Mouse (Mus musculus) ES-E14 (cell line): Measurements from ENCODE around the gene H2-Ob. TPM values are rescaled to one million over a fixed set of nuclear protein-coding genes. Genes with fewer than 3 reads are reported as not detected.
A peak's percentile ranks its signal among the peaks of the same experiment; 100 is the strongest.

Experiments
- DNase-seq: peaks from one replicate; pipeline ENCODE4 v3.0.0-alpha.2; 2013; ENCODE audit warnings: low read depth, low spot score
- H3K27ac ChIP-seq: 2 replicates; pipeline ENCODE4 v1.5.1; 2012; ENCODE audit warnings: low read depth, mild to moderate bottlenecking, low read length, moderate library complexity, mixed read lengths; ENCODE audit not compliant: poor library complexity, insufficient read depth, severe bottlenecking
- H3K36me3 ChIP-seq: 2 replicates; pipeline ENCODE4 v1.6.1; 2012; ENCODE audit warnings: mild to moderate bottlenecking, low read length, moderate library complexity, mixed read lengths; ENCODE audit not compliant: control insufficient read depth, poor library complexity, insufficient read depth, severe bottlenecking
- H3K4me1 ChIP-seq, 2 experiments: fragments of 150-350 bp in 1 of 2; sonication (generic) in 1 of 2; 2 replicates each; pipeline ENCODE4 v1.6.1; 2012; ENCODE audit warnings: low read length in 2 of 2, mild to moderate bottlenecking in 1 of 2, mixed read lengths in 1 of 2; ENCODE audit not compliant: control insufficient read depth in 2 of 2, insufficient read depth in 2 of 2, poor library complexity in 1 of 2
- H3K4me3 ChIP-seq, 2 experiments: fragments of 150-350 bp in 1 of 2; sonication (generic) in 1 of 2; 2 replicates each; pipeline ENCODE4 v1.5.1; 2012; ENCODE audit warnings: low read length in 2 of 2, low read depth in 1 of 2, mild to moderate bottlenecking in 1 of 2, mixed read lengths in 1 of 2; ENCODE audit not compliant: insufficient read depth in 1 of 2, poor library complexity in 1 of 2, severe bottlenecking in 1 of 2
- H3K9ac ChIP-seq: 2 replicates; pipeline ENCODE4 v1.6.1; 2012; ENCODE audit warnings: low read depth, mild to moderate bottlenecking, low read length, mixed read lengths; ENCODE audit not compliant: poor library complexity, insufficient read depth, severe bottlenecking
- H3K9me3 ChIP-seq: fragments of 150-350 bp; sonication (generic); 2 replicates; pipeline ENCODE4 v1.6.1; 2012; ENCODE audit warnings: low read depth, mild to moderate bottlenecking, low read length; ENCODE audit not compliant: control insufficient read depth, insufficient read depth
- CHD2 ChIP-seq: IDR thresholded peaks from 2 replicates; pipeline ENCODE4 v1.6.1; 2014; ENCODE audit warnings: mild to moderate bottlenecking, low read depth, low read length, inconsistent platforms
- HCFC1 ChIP-seq: IDR thresholded peaks from 2 replicates; pipeline ENCODE4 v1.6.1; 2012; ENCODE audit warnings: low read length, inconsistent platforms, borderline replicate concordance; ENCODE audit not compliant: insufficient read depth
- MAFK ChIP-seq: IDR thresholded peaks from 2 replicates; pipeline ENCODE4 v1.6.1; 2014; ENCODE audit warnings: mild to moderate bottlenecking, low read depth, low read length, inconsistent platforms; ENCODE audit not compliant: insufficient read depth
- ZC3H11A ChIP-seq: IDR thresholded peaks from 2 replicates; pipeline ENCODE4 v1.6.1; 2012; ENCODE audit warnings: low read depth, mild to moderate bottlenecking, inconsistent platforms, low read length, borderline replicate concordance
- ZNF384 ChIP-seq: IDR thresholded peaks from 2 replicates; pipeline ENCODE4 v1.6.1; 2012; ENCODE audit warnings: low read depth, low read length, inconsistent platforms
- in situ Hi-C, 2 experiments: fragments of 600-800 bp; cut with MboI; formaldehyde crosslinking; loops; one replicate each; pipeline ENCODE4 v1.15.1; 2025; ENCODE audit warnings: low sequenced_read_pairs in 2 of 2, inconsistent platforms in 1 of 2; ENCODE audit not compliant: unreplicated experiment in 2 of 2
- total RNA-seq: library from RNA; depleted of rRNA; stranded (reverse); fragments of 300-350 nt; gene quantifications from 2 replicates; pipeline ENCODE4 v1.2.3, GENCODE M21; 2012

H2-Ob gene
- total RNA-seq, 1 experiment: not detected

DNA sequence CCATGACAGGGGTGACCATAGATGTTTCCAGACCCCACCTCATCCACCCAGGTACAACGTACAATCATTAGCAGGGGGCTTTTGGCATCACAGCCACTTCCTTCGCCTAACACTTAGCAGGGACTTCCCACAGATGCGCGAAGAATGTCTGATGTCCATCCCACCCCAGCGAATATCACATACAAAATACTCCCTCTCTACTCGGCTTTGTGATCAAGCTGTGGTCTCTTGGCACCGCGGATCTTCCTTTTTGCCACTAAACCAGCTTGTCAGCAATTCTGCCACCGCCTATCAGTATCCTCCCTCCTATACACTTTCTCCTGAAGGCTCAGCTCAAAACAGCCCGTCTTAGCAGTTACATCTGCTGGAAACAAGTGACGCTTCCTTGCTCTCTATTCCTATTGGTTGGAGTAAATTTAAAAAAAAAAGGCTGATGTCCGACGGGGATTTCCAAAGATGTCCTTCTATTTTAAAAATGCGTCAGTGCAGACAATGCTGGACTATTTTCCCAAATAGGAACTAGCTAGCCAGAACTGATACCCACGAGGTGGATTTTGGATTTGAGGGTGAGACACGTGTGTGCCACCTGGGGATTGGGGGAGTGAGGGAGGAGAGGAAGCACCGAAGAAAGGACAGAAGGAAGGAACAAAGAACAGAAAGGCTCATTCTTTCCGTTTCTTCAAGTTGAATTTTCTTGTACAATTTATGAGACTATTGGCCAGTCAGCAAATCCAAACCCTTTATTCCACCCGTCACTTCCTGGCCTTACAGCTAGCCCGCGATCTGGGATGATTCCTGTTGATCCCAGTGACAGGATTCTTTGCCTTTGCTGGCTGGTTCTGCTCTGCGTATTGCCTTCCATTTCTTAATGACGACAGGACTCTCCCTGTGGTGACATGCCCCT lies 57.4 kb downstream of the H2-Ob start:
- in situ Hi-C loops: no loop called here
- Histone ChIP-seq H3K9me3 (no peaks in the 10 kb centered on the region), H3K4me3 (peak overlapping the region in 1 of 2 experiments; percentile 58; a peak in 2 of 4 replicates), H3K4me1 (peaks cover 0 to 3% of the 10 kb centered on the region in 2 experiments; a peak in 1 of 4 replicates), H3K9ac (no peak overlapping the region), H3K27ac (no peak overlapping the region), H3K36me3 (no peaks in the 10 kb centered on the region)
- peak; percentile 53 for DNase-seq
- TF ChIP-seq CHD2 (peak; percentile 97), ZNF384 (peak; percentile 94), ZC3H11A (no peak)

GRCm38 (mm10) chr17:34299356-34299755 lies 60.7 kb downstream of the H2-Ob start:
- H3K36me3 ChIP-seq: no peaks in the 10 kb centered on the region
- no peak overlapping the region for H3K4me3 ChIP-seq
- DNase-seq: no peak
- H3K4me1 ChIP-seq: peaks cover 0 to 3% of the 10 kb centered on the region in 2 experiments; a peak in 1 of 4 replicates
- H3K27ac ChIP-seq: no peak overlapping the region
- in situ Hi-C loops: no loop called here
- no peaks in the 10 kb centered on the region for H3K9me3 ChIP-seq
- H3K9ac ChIP-seq: no peak overlapping the region
- TF ChIP-seq CHD2: no peak
- TF ChIP-seq ZNF384: no peak
- TF ChIP-seq ZC3H11A: no peak
- no peak for TF ChIP-seq HCFC1
- TF ChIP-seq MAFK: no peak

DNA sequence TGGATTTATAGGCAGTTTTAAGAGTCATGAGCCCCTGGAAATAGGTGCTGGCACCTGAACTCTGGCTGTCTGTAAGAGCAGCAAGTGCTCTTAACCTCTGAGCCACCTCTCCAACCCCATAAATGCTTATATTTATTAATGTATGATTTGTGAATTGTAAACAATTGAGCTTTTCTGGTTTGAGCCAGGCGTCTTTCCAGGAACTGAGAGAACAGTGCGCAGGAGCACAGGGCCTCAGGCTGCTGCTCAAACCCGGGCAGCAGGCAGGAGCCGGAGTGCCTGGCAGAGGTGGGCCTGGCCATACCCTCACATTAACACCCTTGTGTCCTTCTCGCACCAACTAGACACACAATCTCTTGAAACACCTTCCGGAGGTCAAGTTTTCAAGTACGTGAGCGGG lies 61.4 kb downstream of the H2-Ob start:
- in situ Hi-C loops: no loop called here
- H3K4me1 ChIP-seq: peaks cover 0 to 3% of the 10 kb centered on the region in 2 experiments; a peak in 1 of 4 replicates
- no peaks in the 10 kb centered on the region for H3K36me3 ChIP-seq
- no peak overlapping the region for H3K9ac ChIP-seq
- TF ChIP-seq ZNF384: no peak
- TF ChIP-seq ZC3H11A: no peak
- TF ChIP-seq CHD2: no peak
- no peak for TF ChIP-seq MAFK
- no peak for TF ChIP-seq HCFC1
- H3K4me3 ChIP-seq: no peak overlapping the region
- H3K9me3 ChIP-seq: no peaks in the 10 kb centered on the region
- no peak for DNase-seq
- H3K27ac ChIP-seq: no peak overlapping the region

- no peaks in the 10 kb centered on the region for H3K36me3 ChIP-seq
- no peak for DNase-seq
- H3K27ac ChIP-seq: no peak overlapping the region
- TF ChIP-seq ZC3H11A (no peak), ZNF384 (no peak), HCFC1 (no peak)
- H3K4me1 ChIP-seq: peaks cover 0 to 3% of the 10 kb centered on the region in 2 experiments; a peak in 1 of 4 replicates
- in situ Hi-C loops: no loop called here
- H3K4me3 ChIP-seq: no peak overlapping the region
- H3K9me3 ChIP-seq: no peaks in the 10 kb centered on the region
- no peak overlapping the region for H3K9ac ChIP-seq
Measured at GRCm38 (mm10) chr17:34300691-34301566, 62.2 kb downstream of the H2-Ob start.
